Mouse (Mus musculus): Measurements from ENCODE around the gene Nqo2. TPM values are rescaled to one million over a fixed set of nuclear protein-coding genes. Genes with fewer than 3 reads are reported as not detected.

Nqo2 gene
- 12.8 and 16.6 TPM in 2 replicates for polyA plus RNA-seq (2012; rRNA removed)

DNA sequence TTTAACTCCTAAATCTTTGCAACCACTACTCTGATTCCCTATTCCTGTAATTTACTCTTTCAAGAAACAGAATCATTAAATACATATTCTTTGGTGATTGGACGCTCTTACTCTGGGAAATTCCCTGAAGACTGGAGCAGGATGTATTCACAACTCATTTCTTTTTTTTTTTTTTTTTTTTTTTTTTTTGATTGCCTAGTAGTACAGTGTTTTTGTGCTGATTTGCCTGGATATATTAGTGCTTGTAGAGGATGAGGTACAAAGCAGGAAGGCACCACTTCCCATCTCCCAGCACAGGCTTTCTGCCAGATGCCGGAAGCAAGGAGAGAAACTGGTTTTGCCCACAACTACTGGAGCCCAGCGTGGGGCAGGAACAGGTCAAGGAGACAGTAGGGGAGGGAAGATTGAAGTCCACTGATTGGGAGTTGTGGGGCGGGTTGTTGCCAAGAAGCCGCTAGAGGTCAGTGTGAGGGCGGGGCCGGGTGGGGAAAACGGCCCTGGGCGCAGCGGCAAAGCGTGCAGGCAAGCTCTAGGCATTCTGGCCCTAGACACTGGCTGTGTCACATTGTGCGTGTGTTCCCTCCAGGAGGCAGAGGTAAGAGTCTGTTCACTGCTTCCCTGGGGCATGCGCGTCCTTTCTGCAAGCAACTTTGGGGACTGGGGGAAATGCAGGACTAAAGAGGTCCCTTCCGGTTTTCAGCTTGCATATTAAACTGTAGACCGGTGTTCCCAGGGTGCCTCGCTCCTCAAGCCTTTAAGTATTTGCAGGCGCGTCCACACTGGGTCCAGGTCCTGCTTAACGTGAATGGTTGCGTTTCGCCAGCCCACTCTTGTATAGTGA lies at the start of gene Nqo2:
Gene Nqo2 (plus strand): TSS at position 482 of the 841 bp plus-strand sequence.

DNA sequence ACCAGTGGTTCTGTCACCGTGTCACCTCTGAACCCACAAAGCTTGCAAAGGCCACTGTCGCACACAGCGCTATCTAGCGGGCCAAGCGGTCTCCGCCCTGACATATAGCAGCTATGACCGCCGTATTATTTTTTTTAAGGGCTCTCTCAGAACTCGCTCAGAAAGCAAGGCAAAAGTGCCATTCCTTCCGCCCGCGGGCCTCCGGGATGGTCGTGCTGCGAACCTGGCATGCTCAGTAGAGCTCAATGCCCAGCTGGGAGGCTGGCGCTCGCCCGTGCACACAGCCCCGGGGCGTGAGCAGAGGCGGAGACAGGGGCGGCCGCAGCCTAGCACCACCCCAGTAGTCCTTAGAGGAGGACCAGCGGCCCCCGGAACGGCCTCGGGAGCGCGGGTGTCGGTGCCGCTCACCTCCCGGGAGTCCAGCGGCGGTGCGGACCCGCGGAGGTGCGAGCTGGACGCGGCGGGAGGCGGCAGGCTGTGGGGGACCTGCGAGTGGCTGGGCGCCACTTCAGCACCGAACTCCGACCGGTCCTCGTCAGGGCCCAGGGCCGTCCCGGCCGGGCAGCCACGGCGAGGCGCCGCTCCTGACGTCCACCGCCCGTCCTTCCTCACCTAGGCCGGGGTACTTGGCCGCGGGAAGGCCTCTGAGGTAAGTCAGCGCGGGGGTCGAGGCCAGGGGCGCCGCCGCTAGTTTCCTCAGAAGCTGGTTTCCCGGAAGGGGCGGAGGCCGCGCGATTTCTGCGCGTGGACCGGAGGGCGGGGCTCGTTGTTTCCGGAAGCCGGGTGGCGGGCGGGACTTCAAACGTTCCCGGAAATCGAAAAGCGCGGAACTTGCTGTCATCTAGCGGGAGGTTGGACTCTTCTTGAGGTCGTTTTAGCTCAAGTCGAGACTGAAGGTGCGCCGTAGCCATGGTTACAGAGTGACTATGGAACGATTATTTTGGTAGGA lies 37.8 kb downstream of the Nqo2 start, which contains the start of the genes Ripk1 and Serpinb6a:
Gene Ripk1 (plus strand): TSS at position 306 of the 949 bp plus-strand sequence.
Gene Serpinb6a (minus strand): TSS at position 737 of the 949 bp plus-strand sequence.

DNA sequence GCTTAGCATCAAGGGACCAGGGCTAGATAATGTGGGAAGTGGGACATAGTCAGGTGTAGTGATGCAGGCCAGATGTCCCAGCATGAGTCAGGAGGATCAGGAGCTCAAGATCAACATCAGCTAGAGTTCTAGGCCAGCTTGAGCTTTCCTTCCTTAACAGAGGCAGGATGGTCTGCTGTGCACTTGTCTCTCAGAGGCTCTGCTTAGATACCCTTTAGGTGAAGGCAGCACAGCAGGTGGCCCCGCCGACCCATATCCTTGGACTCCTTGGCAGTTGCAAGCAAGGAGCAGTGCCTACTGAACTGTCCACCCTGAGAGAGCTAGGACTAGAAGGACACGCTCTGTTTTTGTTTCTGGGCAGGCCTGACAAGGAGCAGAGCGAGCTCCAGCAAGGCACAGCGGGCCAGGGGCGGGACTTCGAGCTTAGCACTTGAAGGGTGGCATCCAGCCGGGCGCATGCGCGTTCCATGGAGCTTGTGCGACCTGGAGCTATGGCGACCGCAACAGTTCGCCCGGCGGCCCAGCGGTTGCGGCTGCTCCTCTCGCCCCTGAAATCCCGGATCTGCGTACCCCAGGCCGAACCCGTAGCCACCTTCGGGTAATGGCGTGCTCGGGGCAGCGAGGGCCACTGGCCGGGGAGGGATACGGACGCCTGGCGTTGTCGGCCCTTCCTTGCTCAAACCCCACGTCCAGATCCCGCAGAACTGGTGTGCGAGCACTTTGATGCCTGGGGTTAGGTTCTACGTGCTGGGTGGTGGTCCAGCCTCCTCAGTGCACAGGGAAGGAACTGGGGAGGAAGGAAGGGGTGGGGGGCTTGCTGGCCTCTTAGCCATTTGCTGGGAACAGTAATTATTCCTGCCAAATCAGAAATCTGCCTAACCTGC lies 72.9 kb downstream of the Nqo2 start, which contains the start of gene Bphl:
Gene Bphl (plus strand): TSS at position 426 of the 884 bp plus-strand sequence.

Other genes with a start within 250 kb of the Nqo2 start
- not detected in 2 replicates for gene Serpinb6e, start 121.3 kb upstream of the Nqo2 start, polyA plus RNA-seq (2012; rRNA removed)
- gene Serpinb6c, start 59.0 kb upstream of the Nqo2 start, polyA plus RNA-seq (2012; rRNA removed) = not detected in 2 replicates
- gene Ripk1, start 37.7 kb downstream of the Nqo2 start, polyA plus RNA-seq (2012; rRNA removed) = 6.2 and 6.8 TPM in 2 replicates
- 18.9 and 21.6 TPM in 2 replicates for gene Serpinb6a, start 38.1 kb downstream of the Nqo2 start, polyA plus RNA-seq (2012; rRNA removed)
- 74.2 and 85.9 TPM in 2 replicates for gene Bphl, start 72.9 kb downstream of the Nqo2 start, polyA plus RNA-seq (2012; rRNA removed)
- 266 and 379 TPM in 2 replicates for gene Tubb2a, start 113.3 kb downstream of the Nqo2 start, polyA plus RNA-seq (2012; rRNA removed)
- gene Tubb2b, start 165.8 kb downstream of the Nqo2 start, polyA plus RNA-seq (2012; rRNA removed) = 2.9 and 3.5 TPM in 2 replicates
- 43.7 and 48.8 TPM in 2 replicates for gene Psmg4, start 198.3 kb downstream of the Nqo2 start, polyA plus RNA-seq (2012; rRNA removed)